ENCODE assay signal across 13 mouse cellular contexts in the genomic region with DNA sequence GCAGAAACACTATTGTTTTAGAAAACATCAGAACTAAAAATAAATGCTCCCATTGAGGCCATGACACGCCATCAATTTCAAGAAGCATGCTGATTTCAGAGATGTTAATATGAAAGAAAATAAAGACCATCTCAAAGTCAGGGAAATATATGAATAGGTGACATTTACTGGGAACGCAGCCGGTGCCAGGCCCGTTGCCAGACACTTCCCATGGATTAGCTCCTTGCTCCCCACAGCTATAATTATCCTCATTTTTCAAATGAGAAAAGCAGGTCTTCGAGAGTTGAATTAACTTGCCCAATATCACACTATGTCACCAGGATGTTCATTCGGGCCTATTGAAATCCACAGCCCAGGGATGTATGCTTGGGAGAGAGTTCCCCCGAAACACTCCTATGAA.
A peak's percentile ranks its signal among the peaks of the same experiment; 100 is the strongest.
DNase-seq lines count a peak whose midpoint lies in the region; ATAC-seq lines count a peak whose summit lies in the region.
"Had no signal": no experiment of that assay in that cellular context is flagged by ENCODE, and none has a peak within 500 bp of the region (broad histone marks: within the 10 kb centered on the region; RNA-seq: fewer than 3 reads in every experiment).

No protein-coding gene starts in this region.

- H3K9me3 ChIP-seq in neural tube, embryonic 12.5 days: no peaks in the 10 kb centered on the region
- peaks cover 2% of the 10 kb centered on the region; the same call in 1 of the 2 replicates for H3K9me3 ChIP-seq in midbrain, embryonic 10.5 days (replicated peaks)
- H3K9me3 ChIP-seq in neural tube, embryonic 15.5 days (replicated peaks): no peaks in the 10 kb centered on the region
- H3K9me3 ChIP-seq in intestine, embryonic 15.5 days: no peaks in the 10 kb centered on the region
- H3K9me3 ChIP-seq: embryonic facial prominence, embryonic 15.5 days; heart, embryonic 15.5 days; limb, embryonic 12.5 days had no signal

- no peaks in the 10 kb centered on the region for H3K36me3 ChIP-seq in neural tube, embryonic 12.5 days
- H3K36me3 ChIP-seq in midbrain, embryonic 10.5 days: no peaks in the 10 kb centered on the region
- no peaks in the 10 kb centered on the region for H3K36me3 ChIP-seq in neural tube, embryonic 15.5 days
- no peaks in the 10 kb centered on the region for H3K36me3 ChIP-seq in intestine, embryonic 15.5 days
- H3K36me3 ChIP-seq: embryonic facial prominence, embryonic 15.5 days; heart, embryonic 15.5 days; limb, embryonic 12.5 days had no signal

- H3K27me3 ChIP-seq in neural tube, embryonic 12.5 days (replicated peaks): no peaks in the 10 kb centered on the region
- H3K27me3 ChIP-seq in midbrain, embryonic 10.5 days (ENCODE audit: low read depth, poor library complexity, severe bottlenecking): no peaks in the 10 kb centered on the region
- no peaks in the 10 kb centered on the region for H3K27me3 ChIP-seq in neural tube, embryonic 15.5 days (replicated peaks)
- H3K27me3 ChIP-seq in intestine, embryonic 15.5 days (replicated peaks): no peaks in the 10 kb centered on the region
- H3K27me3 ChIP-seq: embryonic facial prominence, embryonic 15.5 days; heart, embryonic 15.5 days; limb, embryonic 12.5 days had no signal

- H3K4me3 ChIP-seq in neural tube, embryonic 12.5 days: no peak overlapping the region
- H3K4me3 ChIP-seq in midbrain, embryonic 10.5 days: no peak overlapping the region
- no peak overlapping the region for H3K4me3 ChIP-seq in neural tube, embryonic 15.5 days (replicated peaks)
- H3K4me3 ChIP-seq in intestine, embryonic 15.5 days (replicated peaks): no peak overlapping the region
- H3K4me3 ChIP-seq: embryonic facial prominence, embryonic 15.5 days; heart, embryonic 15.5 days; limb, embryonic 12.5 days had no signal

- H3K4me1 ChIP-seq in neural tube, embryonic 12.5 days: peaks cover 28% of the 10 kb centered on the region
- peaks cover 45% of the 10 kb centered on the region for H3K4me1 ChIP-seq in midbrain, embryonic 10.5 days
- peaks cover 26% of the 10 kb centered on the region for H3K4me1 ChIP-seq in neural tube, embryonic 15.5 days
- 0 out of 2 replicates have a peak, but pooled peaks cover 4% of the 10 kb centered on the region for H3K4me1 ChIP-seq in intestine, embryonic 15.5 days (replicated peaks)

- 0 out of 2 replicates have a peak overlapping the region, but pooled peaks have one; percentile 1 for H3K27ac ChIP-seq in neural tube, embryonic 12.5 days
- H3K27ac ChIP-seq in midbrain, embryonic 10.5 days (replicated peaks): peak overlapping the region; percentile 93
- H3K27ac ChIP-seq in neural tube, embryonic 15.5 days (replicated peaks): peak overlapping the region; percentile 77
- no peak overlapping the region for H3K27ac ChIP-seq in intestine, embryonic 15.5 days
- H3K27ac ChIP-seq: heart, embryonic 15.5 days; limb, embryonic 12.5 days had no signal

- no peak overlapping the region for H3K9ac ChIP-seq in neural tube, embryonic 12.5 days
- H3K9ac ChIP-seq in neural tube, embryonic 15.5 days (replicated peaks): no peak overlapping the region
- no peak overlapping the region for H3K9ac ChIP-seq in intestine, embryonic 15.5 days
- H3K9ac ChIP-seq: embryonic facial prominence, embryonic 15.5 days; heart, embryonic 15.5 days; limb, embryonic 12.5 days had no signal

- peak; percentile 54 to 70 for DNase-seq in cerebellum, postnatal 10 days
- no peak for DNase-seq in cerebellum, adult 9-10 months
- no peak for DNase-seq in neural tube, embryonic 10.5 days (ENCODE audit: extremely low spot score, low spot score)
- DNase-seq in midbrain, embryonic 10.5 days (ENCODE audit: low spot score): no peak
- no peak for DNase-seq in left cerebral cortex, adult 11 months (ENCODE audit: low spot score)
- DNase-seq: heart, adult 11 months; lung, postnatal 4 days had no signal

- WGBS in neural tube, embryonic 12.5 days: 74% methylated on average over 7 of the region's 7 CpGs
- 90% methylated on average over 7 of the region's 7 CpGs for WGBS in midbrain, embryonic 10.5 days
- WGBS in neural tube, embryonic 15.5 days: 45% methylated on average over 7 of the region's 7 CpGs
- WGBS in intestine, embryonic 15.5 days: 82% methylated on average over 7 of the region's 7 CpGs

- no peak overlapping the region for H3K4me2 ChIP-seq in neural tube, embryonic 12.5 days (replicated peaks)
- no peak overlapping the region for H3K4me2 ChIP-seq in neural tube, embryonic 15.5 days
- H3K4me2 ChIP-seq in intestine, embryonic 15.5 days (replicated peaks): no peak overlapping the region
- H3K4me2 ChIP-seq: embryonic facial prominence, embryonic 15.5 days; heart, embryonic 15.5 days; limb, embryonic 12.5 days had no signal

- ATAC-seq in neural tube, embryonic 12.5 days (ENCODE audit: low FRiP score, low read depth): no peak
- ATAC-seq in neural tube, embryonic 15.5 days (ENCODE audit: low FRiP score): 0 out of 2 replicates have a peak, but pooled peaks have one; percentile 29
- no peak for ATAC-seq in intestine, embryonic 15.5 days

Comparison
In these comparisons a context has a peak if more than half of its experiments do, and no peak if none do; other contexts are left out.
1. DNase-seq: peak in cerebellum, postnatal 10 days (2 of 2); none in cerebellum, adult 9-10 months (single experiment), neural tube, embryonic 10.5 days (single experiment), midbrain, embryonic 10.5 days (single experiment) and left cerebral cortex, adult 11 months (single experiment).